Mouse (Mus musculus) fat pad, adult 2 months (tissue): ENCODE data around the gene Ccl22.

Experiments
- DNase-seq: peaks from one replicate; pipeline ENCODE4 v3.0.0-alpha.2; 2011; ENCODE audit warnings: low read depth, low spot score; ENCODE audit errors: extremely low read depth

The Ccl22 gene

DNA sequence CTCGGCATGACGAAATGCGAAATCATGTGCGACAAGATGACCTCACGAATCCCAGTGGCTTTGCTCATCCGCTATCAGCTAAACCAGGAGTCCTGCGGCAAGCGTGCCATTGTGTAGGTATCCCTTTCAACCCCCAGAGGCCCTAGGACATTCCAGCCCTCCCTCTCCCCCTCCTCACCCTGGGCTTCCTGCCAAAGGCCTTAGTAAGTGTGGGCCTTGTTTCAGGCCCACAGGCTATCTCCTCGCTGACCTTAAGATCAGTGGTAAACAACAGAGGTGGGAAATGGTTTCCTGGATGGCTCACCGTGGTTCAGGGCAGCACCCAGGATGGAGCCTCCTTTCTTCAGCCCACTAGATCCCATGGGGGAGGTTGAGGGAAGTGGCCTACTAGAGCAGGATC is 32.6 kb downstream of the Ccl22 start:
- no peak for DNase-seq

DNA sequence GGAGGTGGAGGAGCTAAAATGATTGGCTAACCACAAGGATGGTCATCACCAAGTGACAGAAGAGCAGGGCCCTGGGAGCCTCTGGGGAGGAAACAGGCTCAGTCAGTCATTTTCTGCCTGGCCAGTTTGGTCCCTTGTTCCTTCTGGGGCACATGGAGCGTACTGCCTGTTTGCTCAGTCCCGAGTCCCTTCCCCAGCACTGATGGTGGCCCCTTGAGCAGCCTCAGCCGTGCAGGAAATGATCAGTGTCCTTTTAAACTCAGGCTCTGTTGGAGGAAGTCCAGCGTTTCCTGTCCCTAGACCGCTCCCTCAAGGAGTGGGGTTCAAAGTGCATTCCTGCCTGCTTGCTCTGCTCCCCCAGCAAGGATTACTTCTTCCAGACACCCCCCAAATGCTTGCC is 33.1 kb downstream of the Ccl22 start:
- DNase-seq, result no peak

DNA sequence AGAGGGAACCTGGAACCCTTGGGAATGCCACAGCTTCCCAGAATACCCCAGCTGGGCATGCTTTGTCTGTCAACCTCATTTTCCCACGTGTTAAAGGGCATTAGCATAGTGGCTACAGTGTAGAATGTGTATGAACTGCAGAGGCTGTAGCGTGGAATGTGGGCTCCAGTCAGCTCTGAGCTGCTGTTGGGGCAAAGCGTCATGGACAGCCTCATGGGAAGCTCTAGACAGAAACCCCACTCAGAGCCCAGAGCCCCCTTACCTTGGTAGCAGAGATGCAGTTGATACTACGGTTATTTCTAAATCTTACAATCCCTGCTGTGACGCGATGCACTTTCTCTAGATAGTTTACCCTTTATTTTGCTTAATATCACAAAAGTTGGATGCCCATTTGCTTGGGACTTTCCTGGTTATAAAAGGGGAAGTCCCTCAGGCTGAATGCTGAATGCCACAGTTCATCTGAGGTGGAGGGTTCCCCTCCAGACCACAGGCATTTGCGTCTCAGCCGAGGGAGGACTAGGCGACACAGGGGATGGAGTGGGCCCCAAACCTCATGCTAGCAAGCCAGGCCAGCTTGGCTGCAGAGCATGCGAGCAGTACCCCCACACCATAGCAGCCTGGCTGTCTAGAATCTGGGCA is 33.6 kb downstream of the Ccl22 start:
- no peak for DNase-seq

DNA sequence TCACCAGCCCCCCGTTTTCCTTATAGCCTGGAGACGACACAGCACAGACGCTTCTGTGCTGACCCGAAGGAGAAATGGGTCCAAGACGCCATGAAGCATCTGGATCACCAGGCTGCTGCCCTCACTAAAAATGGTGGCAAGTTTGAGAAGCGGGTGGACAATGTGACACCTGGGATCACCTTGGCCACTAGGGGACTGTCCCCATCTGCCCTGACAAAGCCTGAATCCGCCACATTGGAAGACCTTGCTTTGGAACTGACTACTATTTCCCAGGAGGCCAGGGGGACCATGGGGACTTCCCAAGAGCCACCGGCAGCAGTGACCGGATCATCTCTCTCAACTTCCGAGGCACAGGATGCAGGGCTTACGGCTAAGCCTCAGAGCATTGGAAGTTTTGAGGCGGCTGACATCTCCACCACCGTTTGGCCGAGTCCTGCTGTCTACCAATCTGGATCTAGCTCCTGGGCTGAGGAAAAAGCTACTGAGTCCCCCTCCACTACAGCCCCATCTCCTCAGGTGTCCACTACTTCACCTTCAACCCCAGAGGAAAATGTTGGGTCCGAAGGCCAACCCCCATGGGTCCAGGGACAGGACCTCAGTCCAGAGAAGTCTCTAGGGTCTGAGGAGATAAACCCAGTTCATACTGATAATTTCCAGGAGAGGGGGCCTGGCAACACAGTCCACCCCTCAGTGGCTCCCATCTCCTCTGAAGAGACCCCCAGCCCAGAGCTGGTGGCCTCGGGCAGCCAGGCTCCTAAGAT is 34.3 kb downstream of the Ccl22 start:
- no peak for DNase-seq

DNA sequence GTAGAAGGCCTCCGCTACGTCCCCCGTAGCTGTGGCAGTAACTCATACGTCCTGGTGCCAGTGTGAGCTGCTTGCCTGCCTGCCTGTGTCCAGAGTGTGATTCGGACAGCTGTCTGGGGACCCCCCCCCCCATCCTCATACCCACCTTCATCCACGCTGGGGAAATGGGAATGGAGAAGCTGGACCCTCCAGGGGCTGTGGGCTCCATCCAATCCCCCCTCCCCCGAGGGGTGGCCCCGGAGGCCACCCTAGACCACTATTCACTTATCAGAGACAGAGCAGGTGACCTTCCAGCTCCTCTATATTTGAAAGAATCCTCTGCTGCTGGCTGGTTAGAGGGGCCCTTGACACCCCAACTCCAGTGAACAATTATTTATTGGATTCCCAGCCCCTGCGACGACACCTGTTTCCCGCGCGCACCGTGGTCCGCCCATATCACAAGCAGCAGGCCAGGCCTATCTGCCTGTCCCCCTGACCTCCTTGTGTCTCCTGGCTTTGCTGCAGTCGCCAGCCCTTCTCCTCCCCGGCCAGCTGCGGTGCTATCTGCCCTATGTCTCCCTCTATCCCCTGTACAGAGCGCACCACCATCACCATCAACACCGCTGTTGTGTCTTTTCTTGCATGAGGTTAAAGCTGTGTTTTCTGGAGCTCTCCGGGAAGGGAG is 35.2 kb downstream of the Ccl22 start:
- no peak for DNase-seq

DNA sequence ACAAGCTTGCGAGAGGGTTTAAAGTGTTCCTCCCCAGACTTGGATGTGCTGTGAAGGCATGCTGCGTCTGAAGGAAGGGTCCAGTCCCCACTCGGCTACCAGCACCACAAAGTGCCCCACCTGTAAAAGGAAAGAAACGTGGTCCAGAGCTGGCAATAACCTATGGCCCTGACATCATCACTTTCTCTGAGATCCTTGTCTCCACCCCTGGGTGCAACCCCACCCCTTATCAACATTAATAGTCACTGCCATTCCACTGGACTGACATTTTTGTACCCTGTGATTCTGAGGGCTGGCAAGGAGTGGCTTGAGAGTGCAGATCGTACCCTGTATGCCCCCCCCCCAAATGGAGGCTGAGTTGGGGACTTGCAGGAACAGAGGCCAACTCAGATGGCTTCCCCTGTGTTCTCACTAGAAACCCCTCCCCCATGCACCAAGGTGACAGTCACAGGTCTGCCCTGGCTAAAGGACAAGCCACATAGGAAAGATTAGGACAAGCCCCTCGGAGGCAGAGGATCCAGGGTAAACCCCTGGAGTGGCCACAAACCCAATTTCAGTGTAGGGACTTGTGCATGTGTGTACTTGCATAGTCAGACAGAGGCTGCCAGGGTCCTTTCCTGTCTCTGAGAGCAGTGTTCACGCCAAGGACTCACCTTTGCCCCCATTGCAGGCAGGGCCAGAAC is 35.9 kb downstream of the Ccl22 start:
- DNase-seq, result no peak

DNA sequence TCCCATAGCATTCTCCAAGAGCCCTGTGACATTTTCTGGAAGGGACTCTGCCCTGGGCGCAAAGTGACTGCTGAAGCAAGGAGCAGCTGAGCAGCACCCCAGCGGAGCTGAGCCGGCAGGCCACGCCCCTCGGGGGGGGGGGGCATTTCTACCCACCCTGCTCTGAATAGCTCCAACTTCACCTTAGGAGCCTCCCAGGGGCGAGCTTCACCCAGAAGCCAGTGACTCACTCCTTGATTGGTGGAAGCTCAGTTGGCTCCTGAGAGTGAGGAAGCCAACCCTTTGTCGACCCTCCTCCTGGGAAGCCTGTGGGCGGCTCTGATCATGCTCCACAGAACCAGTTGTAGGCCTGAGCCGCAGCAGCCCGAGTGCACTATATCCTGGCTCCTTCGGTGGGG is 36.4 kb downstream of the Ccl22 start:
- DNase-seq, result no peak

DNA sequence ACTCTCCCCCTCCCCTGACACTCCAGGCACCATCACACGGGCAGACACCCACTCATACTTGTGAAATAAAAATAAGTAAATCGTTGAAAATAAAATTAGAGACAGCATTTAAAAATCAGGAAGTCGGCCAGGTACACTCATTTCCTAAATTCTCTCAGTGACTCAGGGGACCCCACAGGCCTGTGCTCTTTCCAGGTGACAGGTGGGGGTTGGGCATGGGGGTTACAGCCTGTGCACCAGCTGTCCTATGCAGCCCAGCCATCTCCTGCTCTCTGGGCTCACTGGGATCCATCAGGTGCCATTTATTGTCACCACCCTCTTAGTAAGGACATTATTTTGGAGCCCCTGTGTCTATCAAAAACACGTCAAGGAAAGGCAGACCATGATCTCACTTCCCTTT is 38.5 kb downstream of the Ccl22 start:
- no peak for DNase-seq

DNA sequence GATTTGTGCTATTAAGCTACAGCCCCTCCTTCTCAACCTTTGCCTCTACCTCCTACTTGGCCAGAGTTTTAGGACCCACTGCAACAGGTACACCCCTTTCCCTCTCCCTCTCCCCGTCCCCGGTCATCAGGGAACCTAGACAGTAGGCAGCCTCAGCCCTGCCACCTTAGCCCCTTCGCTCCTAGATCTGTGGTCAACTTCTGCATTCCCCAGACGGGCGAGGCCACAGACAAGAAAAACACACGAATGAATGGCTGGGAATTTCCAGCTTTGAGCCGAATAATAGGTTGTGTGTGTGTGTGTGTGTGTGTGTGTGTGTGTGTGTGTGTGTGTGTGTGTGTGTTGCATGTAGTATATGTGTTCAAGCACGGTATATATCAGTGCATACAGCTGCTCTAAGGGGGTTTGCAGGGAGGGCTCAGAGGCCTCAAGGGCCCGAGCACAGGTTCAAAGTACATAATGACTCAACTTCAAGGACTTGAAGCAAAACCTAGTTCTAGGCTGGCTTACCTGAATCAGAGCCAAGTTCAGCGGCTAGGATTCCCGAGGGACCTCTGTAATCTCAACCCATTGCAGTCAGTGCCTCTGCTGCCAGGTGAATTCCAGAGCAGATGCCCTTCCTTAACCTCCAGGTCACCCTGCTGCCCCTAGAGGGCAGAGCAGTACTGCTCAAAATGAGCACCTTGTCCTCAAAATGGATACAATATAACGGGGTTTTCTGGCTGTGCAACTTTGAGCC is 40.0 kb downstream of the Ccl22 start:
- DNase-seq, result no peak

DNA sequence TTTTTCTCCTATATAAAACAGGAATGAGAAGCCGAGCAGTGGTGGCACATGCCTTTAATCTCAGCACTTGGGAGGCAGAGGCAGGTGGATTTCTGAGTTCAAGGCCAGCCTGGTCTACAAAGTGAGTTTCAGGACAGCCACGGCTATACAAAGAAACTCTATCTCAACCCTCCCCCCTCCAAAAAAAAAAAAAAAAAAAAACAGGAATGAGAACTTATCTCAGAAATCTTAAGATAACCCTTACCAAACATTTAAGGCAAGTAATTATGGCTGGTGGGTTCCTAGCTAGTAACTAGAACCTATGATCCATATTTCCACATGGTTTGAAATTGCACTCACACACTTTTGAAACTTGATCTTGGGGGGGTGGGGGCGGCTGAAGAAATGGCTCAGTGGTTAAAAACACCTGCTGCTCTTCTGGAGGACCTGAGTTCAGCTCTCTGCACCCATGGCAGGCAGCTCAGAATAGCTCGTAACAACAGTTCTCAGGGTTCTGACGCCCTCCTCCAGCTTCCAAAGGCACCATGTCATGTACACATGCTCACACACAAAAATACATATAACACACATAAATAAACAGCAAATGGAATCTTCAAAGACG is 40.7 kb downstream of the Ccl22 start:
- DNase-seq, result no peak

DNA sequence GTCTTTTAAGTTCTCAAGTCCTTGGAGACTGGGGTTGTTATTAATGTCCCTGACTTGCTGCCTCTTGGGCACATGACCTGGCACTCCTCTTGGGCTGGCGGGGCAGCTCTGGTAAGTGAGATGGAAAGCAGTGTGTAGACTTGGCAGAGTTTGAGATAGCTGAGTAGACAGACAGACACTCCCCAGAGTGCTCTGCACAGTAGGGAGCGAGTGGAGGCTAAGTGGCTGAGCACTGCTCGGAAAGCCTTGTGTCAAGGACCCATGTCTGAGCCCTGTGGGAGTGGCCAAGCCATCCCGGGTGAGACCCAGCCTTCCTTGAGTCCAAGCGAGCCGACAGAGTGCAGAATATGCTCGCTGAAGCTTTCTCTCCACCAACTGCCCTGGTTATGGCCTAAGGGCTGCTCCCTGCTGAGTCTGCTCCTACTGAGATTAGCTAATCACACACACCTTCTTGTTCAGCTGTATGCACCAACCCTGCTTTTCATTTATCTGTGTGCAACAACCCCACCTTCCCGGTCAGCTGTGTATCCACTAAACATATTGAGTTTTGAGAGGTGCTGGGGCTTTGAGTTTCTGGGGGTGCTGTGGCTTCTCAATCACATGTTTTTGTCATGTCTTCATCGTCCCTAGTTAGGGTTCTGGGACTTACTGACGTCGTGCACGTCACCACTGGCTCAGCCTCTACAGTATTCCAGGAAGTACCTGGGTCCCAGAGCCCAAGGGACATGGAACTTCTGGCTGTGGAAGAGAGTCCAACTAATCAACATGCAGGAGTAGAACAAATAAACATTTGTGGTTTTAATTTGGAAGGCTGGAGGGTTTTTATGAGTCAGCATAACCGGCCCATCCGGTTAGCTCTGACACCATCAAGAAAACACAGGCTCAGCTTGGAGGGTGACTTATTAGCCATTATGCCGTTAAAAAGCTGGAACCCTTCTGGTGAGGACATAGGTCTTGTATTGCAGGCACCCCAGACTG is 42.4 kb downstream of the Ccl22 start:
- DNase-seq, result peak; percentile 96

DNA sequence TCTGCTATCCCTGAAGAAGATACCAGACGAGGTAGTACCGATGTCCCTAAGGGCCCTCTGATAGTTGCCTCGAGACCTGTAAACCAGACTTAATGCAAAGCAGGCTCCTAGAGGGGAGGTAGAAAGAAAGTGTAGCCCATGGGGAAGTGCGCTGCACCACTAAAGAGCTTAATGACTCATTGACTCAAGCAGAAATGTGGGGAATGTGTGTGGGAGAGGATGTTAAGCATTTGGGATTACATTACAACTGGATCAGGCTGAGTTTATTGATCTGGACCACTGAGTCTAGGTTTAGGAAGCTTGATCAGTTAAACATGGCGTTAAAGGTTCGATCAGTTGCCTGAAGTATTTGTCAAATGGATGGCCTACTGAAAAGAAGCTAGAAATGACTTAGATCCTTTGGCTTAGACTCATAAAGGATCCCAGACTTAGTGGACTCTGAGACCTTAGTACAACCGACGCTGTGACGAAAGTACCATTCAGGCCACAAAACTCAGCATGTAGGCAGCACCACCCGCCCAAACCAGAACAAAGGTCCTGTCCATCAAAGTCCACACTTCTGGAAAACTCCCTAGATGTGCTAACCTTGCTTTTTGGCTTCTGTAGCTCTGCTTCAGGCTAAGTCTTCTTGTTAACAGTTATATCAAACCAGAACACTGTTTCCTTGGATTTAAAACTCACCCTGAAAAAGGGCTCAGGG is 44.0 kb downstream of the Ccl22 start:
- DNase-seq, result no peak

DNA sequence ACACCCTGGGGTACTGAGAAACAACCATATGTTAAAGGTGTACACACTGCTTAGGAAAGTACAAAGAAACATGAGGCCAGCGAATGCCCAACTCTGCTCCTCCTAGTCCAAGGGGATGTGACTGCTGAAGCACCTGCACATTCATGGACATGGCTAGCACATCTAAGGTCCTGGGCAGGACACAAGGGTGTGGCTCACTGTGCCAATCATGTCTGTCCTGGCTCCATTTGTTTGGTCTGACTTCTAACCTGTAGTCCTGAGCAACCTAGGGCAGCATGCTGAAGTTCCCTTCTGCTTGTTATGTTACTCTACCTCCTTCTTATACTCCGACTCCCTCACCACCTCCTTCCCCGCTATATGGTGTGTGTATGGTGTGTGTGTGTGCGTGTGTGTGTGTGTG is 49.0 kb downstream of the Ccl22 start:
- DNase-seq, result no peak

DNA sequence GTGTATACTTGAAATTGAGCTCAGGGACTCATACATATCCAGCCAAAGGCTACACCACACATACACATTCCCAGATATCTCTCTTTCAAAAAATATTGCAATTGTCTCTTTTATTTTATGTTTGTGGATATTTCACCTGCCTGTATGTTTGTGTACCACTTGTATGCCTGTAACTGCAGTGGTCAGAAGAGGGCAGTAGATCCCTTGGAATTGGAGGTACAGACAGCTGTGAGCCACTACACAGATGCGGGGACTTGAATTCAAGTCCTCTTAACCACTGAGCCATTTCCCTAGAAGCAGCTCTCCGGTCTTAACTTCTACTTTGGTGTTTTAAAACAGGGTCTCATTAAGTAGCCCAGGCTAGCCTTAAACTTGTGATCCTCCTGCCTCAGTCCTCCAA is 49.4 kb downstream of the Ccl22 start:
- no peak for DNase-seq

DNA sequence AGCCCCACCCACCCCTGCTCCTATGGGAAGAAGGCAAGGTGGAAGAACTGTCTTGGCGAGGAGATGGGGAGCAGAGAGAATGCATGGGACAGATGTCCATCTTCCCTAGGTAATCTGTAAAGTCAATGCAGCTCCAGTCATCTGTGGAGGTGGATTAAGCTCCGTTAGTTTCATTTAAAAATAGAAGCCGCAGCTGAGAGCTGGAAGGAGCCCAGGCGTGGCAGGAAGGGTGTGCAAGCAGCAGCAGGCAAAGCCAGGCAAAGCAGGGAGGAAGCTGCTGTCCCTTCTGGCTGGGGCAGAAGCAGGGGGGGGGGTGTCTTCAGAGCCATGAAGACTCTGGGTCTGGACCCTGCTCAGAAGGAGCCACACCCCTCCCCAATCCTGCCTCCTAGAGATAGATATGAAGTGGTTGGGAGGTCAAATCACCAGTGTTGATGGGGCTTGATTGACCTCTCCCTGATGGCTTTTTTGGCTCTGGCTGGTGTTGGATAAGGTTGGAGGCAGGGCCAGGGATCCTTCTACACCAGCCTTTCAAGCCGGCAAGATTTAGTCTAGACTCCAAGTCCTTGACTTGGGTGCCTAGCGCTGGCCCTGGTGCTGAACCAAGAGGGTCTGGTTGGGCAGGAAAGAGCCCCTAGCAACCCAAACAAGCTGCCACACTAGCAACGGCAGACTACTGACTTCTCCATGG is 55.0 kb downstream of the Ccl22 start:
- DNase-seq, result no peak
